Mouse (Mus musculus) liver, embryonic 14.5 days (tissue): ENCODE measurements around the gene Adgrf3. TPM values are rescaled to one million over a fixed set of nuclear protein-coding genes. Genes with fewer than 3 reads are reported as not detected.
A peak's percentile ranks its signal among the peaks of the same experiment; 100 is the strongest.

Source experiments
- ATAC-seq: fragments of 200-750 bp; cut with Nextera tagmentation; 2 replicates; pipeline ENCODE4 v1.8.0; 2017; ENCODE audit warnings: moderate number of reproducible peaks, mild to moderate bottlenecking, moderate library complexity; ENCODE audit not compliant: insufficient read depth
- DNase-seq, 3 experiments: peaks; one replicate each; pipeline ENCODE4 v3.0.0-alpha.2; 2012 to 2013; ENCODE audit warnings: low read depth in 3 of 3, low spot score in 3 of 3
- H3K27ac ChIP-seq: fragments of 300-500 bp; sonication (generic); 2 replicates; pipeline ENCODE4 v1.5.1; 2014; ENCODE audit warnings: moderate library complexity, mild to moderate bottlenecking, control low read depth, inconsistent platforms
- H3K27me3 ChIP-seq: fragments of 300-500 bp; sonication (generic); 2 replicates; pipeline ENCODE4 v1.6.1; 2014; ENCODE audit warnings: mild to moderate bottlenecking, low read length, moderate library complexity; ENCODE audit not compliant: control insufficient read depth, insufficient read depth
- H3K36me3 ChIP-seq: fragments of 300-500 bp; sonication (generic); replicated peaks from 2 replicates; pipeline ENCODE4 v1.6.1; 2014; ENCODE audit warnings: low read depth; ENCODE audit not compliant: control insufficient read depth, insufficient read depth
- H3K4me1 ChIP-seq, 2 experiments: fragments of 200-500 bp in 1 of 2; fragments of 300-500 bp in 1 of 2; sonication (generic) in 1 of 2; replicated peaks; 2 replicates each; pipeline ENCODE4 v1.6.1; 2012 to 2014; ENCODE audit warnings: antibody characterized with exemption in 1 of 2, inconsistent platforms in 1 of 2, low read length in 1 of 2; ENCODE audit not compliant: control insufficient read depth in 2 of 2, insufficient read depth in 2 of 2
- H3K4me2 ChIP-seq: fragments of 300-500 bp; sonication (generic); 2 replicates; pipeline ENCODE4 v1.6.1; 2014; ENCODE audit warnings: low read depth, mild to moderate bottlenecking, control low read depth, moderate library complexity
- H3K4me3 ChIP-seq, 2 experiments: fragments of 200-500 bp in 1 of 2; fragments of 300-500 bp in 1 of 2; sonication (generic) in 1 of 2; 2 replicates each; pipeline ENCODE4 v1.5.1; 2012 to 2014; ENCODE audit warnings: low read depth in 2 of 2, low read length in 2 of 2, mild to moderate bottlenecking in 2 of 2, control low read depth in 1 of 2, inconsistent platforms in 1 of 2, moderate library complexity in 1 of 2; ENCODE audit not compliant: insufficient read depth in 1 of 2
- H3K9ac ChIP-seq: fragments of 300-500 bp; sonication (generic); replicated peaks from 2 replicates; pipeline ENCODE4 v1.6.1; 2014; ENCODE audit warnings: mild to moderate bottlenecking, control low read depth, moderate library complexity
- H3K9me3 ChIP-seq: fragments of 300-500 bp; sonication (generic); 2 replicates; pipeline ENCODE4 v1.6.1; 2016; ENCODE audit warnings: low read length, mixed read lengths; ENCODE audit not compliant: control insufficient read depth
- CTCF ChIP-seq: IDR thresholded peaks from 2 replicates; pipeline ENCODE4 v1.5.1; 2016; ENCODE audit warnings: antibody characterized with exemption, low read depth, control low read depth
- EP300 ChIP-seq: IDR thresholded peaks from 2 replicates; pipeline ENCODE4 v1.6.1; 2016; ENCODE audit warnings: antibody characterized with exemption, low read depth
- WGBS: fragments of 180-500 bp; shearing (Covaris S2); extraction: QIAGEN DNeasy Blood & Tissue Kit; methylation state at CpG from one replicate; pipeline ENCODE4 v1.1.7; 2014; ENCODE audit not compliant: insufficient replicate concordance; 5-methylcytosine and 5-hydroxymethylcytosine counted together
- polyA plus RNA-seq, 2 experiments: library from polyadenylated mRNA; depleted of rRNA in 1 of 2; stranded (reverse) in 1 of 2; unstranded in 1 of 2; fragments of >200 nt; fragmentation: Nextera tagmentation in 1 of 2; extraction: Ambion mirVana in 1 of 2; gene quantifications; 2 replicates each; pipeline versions ENCODE4 v1.2.1 to v1.2.3; 2012 to 2014

Gene Adgrf3
- polyA plus RNA-seq, 2 experiments = 0.01 TPM; not detected in 1

GRCm38 (mm10) chr5:30232271-30232971 lies 26.9 kb upstream of the Adgrf3 start, which contains the start of gene Selenoi:
Gene Selenoi, plus strand, starts transcription at chr5:30232581.
- H3K4me1 ChIP-seq = peaks cover 21 to 24% of the 10 kb centered on the region in 2 experiments

DNA sequence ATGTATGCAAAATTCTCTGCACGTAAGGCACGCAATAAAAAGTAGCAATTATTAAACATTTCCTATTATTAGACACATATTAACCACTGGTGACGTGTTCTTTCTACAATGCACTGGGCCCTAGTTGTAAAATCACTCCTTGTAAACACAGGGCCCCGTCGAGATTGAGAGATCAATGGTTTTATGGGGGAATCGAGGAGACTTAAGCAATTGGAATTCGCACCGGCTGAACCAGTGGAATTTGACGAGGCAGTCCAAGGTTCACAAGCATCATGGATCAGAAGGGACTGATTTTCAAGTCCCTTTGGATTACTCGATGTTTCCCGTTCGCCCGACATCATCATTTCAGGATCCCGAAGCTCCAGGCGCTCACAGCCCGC lies 26.4 kb upstream of the Adgrf3 start:
- H3K27ac ChIP-seq = peak overlapping the region; percentile 42
- H3K27me3 ChIP-seq = no peaks in the 10 kb centered on the region
- peak overlapping the region; percentile 69 to 82 for H3K4me3 ChIP-seq
- ATAC-seq (no peak), DNase-seq (no peak)
- WGBS = 40% methylated on average over 16 of the region's 16 CpGs
- H3K9me3 ChIP-seq = no peaks in the 10 kb centered on the region
- H3K4me1 ChIP-seq = peaks cover 21 to 24% of the 10 kb centered on the region in 2 experiments
- TF ChIP-seq EP300 = no peak
- TF ChIP-seq CTCF = no peak
- H3K4me2 ChIP-seq = peak overlapping the region; percentile 79
- no peaks in the 10 kb centered on the region for H3K36me3 ChIP-seq
- peak overlapping the region; percentile 77 for H3K9ac ChIP-seq

More at GRCm38 (mm10) chr5:30232271-30232971, 26.9 kb upstream of the Adgrf3 start, which contains the start of gene Selenoi:
- H3K4me3 ChIP-seq = peak within 1 kb of the TSS; percentile 69 to 82
- peak; percentile 96 to 97 (median 97) for DNase-seq
- H3K4me2 ChIP-seq = peak within 1 kb of the TSS; percentile 91
- H3K27ac ChIP-seq = peak within 1 kb of the TSS; percentile 55
- peak; percentile 98 for ATAC-seq
- 3% methylated on average over 64 of the region's 71 CpGs for WGBS
- no peaks in the 10 kb centered on the region for H3K9me3 ChIP-seq
- H3K9ac ChIP-seq = peak within 1 kb of the TSS; percentile 77
- no peaks in the 10 kb centered on the region for H3K36me3 ChIP-seq
- H3K27me3 ChIP-seq = no peaks in the 10 kb centered on the region
- TF ChIP-seq EP300 (no peak), CTCF (0 out of 2 replicates have a peak, but pooled peaks have one; percentile 6)

GRCm38 (mm10) chr5:30230901-30231300 lies 25.4 kb upstream of the Adgrf3 start:
- no peak overlapping the region for H3K27ac ChIP-seq
- no peaks in the 10 kb centered on the region for H3K36me3 ChIP-seq
- no peaks in the 10 kb centered on the region for H3K27me3 ChIP-seq
- H3K9ac ChIP-seq = no peak overlapping the region
- peak; percentile 77 for TF ChIP-seq CTCF
- TF ChIP-seq EP300 = no peak
- WGBS = 59% methylated on average over 4 of the region's 4 CpGs
- no peaks in the 10 kb centered on the region for H3K9me3 ChIP-seq
- peak in 1 of 3 experiments; percentile 26 for DNase-seq
- no peak overlapping the region for H3K4me2 ChIP-seq
- H3K4me3 ChIP-seq = no peak overlapping the region
- no peak for ATAC-seq
- H3K4me1 ChIP-seq = peaks cover 15 to 24% of the 10 kb centered on the region in 2 experiments

DNA sequence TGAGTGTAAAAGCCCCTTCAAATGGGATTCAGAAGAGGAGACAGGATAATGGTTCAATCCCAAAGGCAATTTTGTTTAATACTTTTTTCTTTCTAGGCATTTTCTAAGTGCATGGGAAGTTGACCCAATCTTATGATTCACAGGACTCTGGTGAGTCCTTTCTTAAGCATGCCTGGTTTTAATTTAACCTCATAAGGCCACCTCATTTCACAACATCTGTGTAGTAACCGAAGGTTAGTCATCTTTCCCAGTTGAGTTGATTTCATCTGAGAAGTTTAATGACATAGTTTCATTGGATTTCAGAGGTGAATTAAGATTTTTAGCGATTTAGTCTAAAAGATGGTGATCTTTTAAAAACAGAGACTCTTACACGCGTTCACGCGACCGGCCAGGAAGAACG lies 17.2 kb upstream of the Adgrf3 start:
- TF ChIP-seq CTCF (no peak), EP300 (no peak)
- Histone ChIP-seq H3K9ac (no peak overlapping the region), H3K9me3 (no peaks in the 10 kb centered on the region), H3K4me1 (no peaks in the 10 kb centered on the region), H3K27ac (no peak overlapping the region), H3K4me3 (no peak overlapping the region), H3K4me2 (no peak overlapping the region), H3K27me3 (no peaks in the 10 kb centered on the region), H3K36me3 (no peaks in the 10 kb centered on the region)
- 89% methylated on average over 8 of the region's 8 CpGs for WGBS
- ATAC-seq = no peak
- no peak for DNase-seq

- DNase-seq (no peak), ATAC-seq (no peak)
- no peaks in the 10 kb centered on the region for H3K4me1 ChIP-seq
- H3K27me3 ChIP-seq = no peaks in the 10 kb centered on the region
- no peak overlapping the region for H3K4me3 ChIP-seq
- H3K27ac ChIP-seq = no peak overlapping the region
- no peak overlapping the region for H3K9ac ChIP-seq
- WGBS = 79% methylated on average over 8 of the region's 8 CpGs
- TF ChIP-seq EP300 (no peak), CTCF (no peak)
- H3K4me2 ChIP-seq = no peak overlapping the region
- no peaks in the 10 kb centered on the region for H3K9me3 ChIP-seq
- no peaks in the 10 kb centered on the region for H3K36me3 ChIP-seq
Observed at GRCm38 (mm10) chr5:30220666-30221065, 15.1 kb upstream of the Adgrf3 start.
